Mouse (Mus musculus) C2C12 (cell line): ENCODE measurements at regions not wholly inside any gene's neighbourhood (a gene's known extent, or its start where the extent isn't known, plus 50 kb on each side); places are given as distances from the start of the nearest gene placed in this dataset.

Experiments used
- H3K27me3 ChIP-seq: one replicate; pipeline ENCODE4 v1.6.1; 2011; ENCODE audit not compliant: control insufficient read depth, insufficient read depth, insufficient read length
- H3K36me3 ChIP-seq: one replicate; pipeline ENCODE4 v1.6.1; 2011; ENCODE audit not compliant: control insufficient read depth, insufficient read depth
- H3K4me3 ChIP-seq: one replicate; pipeline ENCODE4 v1.5.1; 2011; ENCODE audit warnings: mild to moderate bottlenecking, control low read depth; ENCODE audit not compliant: poor library complexity, insufficient read depth, severe bottlenecking
- H3K79me2 ChIP-seq: one replicate; pipeline ENCODE4 v1.6.1; 2011; ENCODE audit not compliant: control insufficient read depth, insufficient read depth
- H3K79me3 ChIP-seq: one replicate; pipeline ENCODE4 v1.6.1; 2011; ENCODE audit warnings: low read depth, control low read depth
- H3ac ChIP-seq: one replicate; pipeline ENCODE3; 2011; ENCODE audit warnings: low read depth; ENCODE audit not compliant: control insufficient read depth, insufficient read length
- CEBPB ChIP-seq: IDR thresholded peaks from one replicate; pipeline ENCODE4 v1.6.1; 2011; ENCODE audit warnings: low read depth, mild to moderate bottlenecking, control low read depth, moderate library complexity
- CTCF ChIP-seq: IDR thresholded peaks from one replicate; pipeline ENCODE4 v1.5.1; 2011; ENCODE audit not compliant: control insufficient read depth, insufficient read depth, insufficient read length
- FOSL1 ChIP-seq: IDR thresholded peaks from one replicate; pipeline ENCODE4 v1.8.0; 2011; ENCODE audit warnings: mild to moderate bottlenecking, low read length; ENCODE audit not compliant: poor library complexity, insufficient read depth, severe bottlenecking
- MAX ChIP-seq: IDR thresholded peaks from one replicate; pipeline ENCODE4 v1.6.1; 2011; ENCODE audit warnings: mild to moderate bottlenecking, control low read depth
- MYOD1 ChIP-seq: IDR thresholded peaks from one replicate; pipeline ENCODE4 v1.6.1; 2011; ENCODE audit warnings: low read depth; ENCODE audit not compliant: control insufficient read depth, insufficient read length
- MYOG ChIP-seq: IDR thresholded peaks from one replicate; pipeline ENCODE4 v1.6.1; 2011; ENCODE audit not compliant: control insufficient read depth, insufficient read length; ENCODE audit errors: extremely low read depth
- USF1 ChIP-seq: IDR thresholded peaks from one replicate; pipeline ENCODE4 v1.6.1; 2011; ENCODE audit warnings: low read depth, mild to moderate bottlenecking, control low read depth, moderate library complexity

DNA sequence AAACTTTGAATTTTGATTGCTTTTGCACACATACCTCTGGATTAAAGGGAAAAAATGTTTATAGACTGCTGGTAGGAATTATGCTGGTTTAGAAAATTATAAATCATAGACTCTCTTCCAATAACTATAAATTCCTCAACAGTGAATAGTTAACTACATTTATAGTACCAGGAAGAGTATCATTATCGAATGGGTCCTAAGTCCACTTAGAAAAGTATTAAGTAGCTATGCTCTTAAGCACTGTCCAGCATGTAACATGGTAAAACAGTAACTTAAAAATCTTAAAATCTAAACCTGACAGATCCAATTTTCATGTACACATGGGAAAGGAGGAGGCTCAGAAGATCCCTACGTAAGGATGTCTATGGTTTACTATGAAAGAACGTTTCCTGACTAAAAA, 609.2 kb upstream of the Rag2 start:
- H3K27me3 ChIP-seq: no peaks in the 10 kb centered on the region
- H3K79me3 ChIP-seq: no peaks in the 10 kb centered on the region
- no peaks in the 10 kb centered on the region for H3K36me3 ChIP-seq
- no peak overlapping the region for H3K4me3 ChIP-seq
- no peak for TF ChIP-seq MYOD1
- TF ChIP-seq FOSL1: no peak
- TF ChIP-seq MAX: no peak
- TF ChIP-seq CTCF: no peak
- TF ChIP-seq USF1: no peak
- no peak for TF ChIP-seq CEBPB
- no peak for TF ChIP-seq MYOG
- no peaks in the 10 kb centered on the region for H3K79me2 ChIP-seq
- no peak overlapping the region for H3ac ChIP-seq

DNA sequence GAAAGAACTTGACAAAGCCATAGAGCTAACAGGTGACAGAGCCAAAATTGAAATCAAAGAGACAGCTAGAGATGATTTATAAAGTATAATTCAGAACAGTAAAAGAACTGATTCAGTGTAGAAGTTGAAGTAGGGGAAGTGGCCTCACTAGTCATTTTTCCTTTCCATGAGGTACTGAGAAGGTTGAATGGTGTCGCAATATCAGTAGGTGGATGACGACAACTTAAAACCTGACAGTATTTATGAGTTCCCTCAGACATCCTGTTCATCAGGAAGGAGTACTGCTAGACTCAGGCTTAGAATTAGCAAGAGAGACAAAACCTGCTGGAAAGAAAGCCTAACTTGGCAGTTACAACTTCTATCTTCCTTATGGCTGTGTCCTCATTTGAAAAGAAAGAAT, 605.1 kb upstream of the Rag2 start:
- no peak for TF ChIP-seq USF1
- peak; percentile 64 for TF ChIP-seq CEBPB
- Histone ChIP-seq H3K79me3 (no peaks in the 10 kb centered on the region), H3ac (no peak overlapping the region), H3K4me3 (no peak overlapping the region), H3K79me2 (no peaks in the 10 kb centered on the region), H3K36me3 (no peaks in the 10 kb centered on the region), H3K27me3 (no peaks in the 10 kb centered on the region)

DNA sequence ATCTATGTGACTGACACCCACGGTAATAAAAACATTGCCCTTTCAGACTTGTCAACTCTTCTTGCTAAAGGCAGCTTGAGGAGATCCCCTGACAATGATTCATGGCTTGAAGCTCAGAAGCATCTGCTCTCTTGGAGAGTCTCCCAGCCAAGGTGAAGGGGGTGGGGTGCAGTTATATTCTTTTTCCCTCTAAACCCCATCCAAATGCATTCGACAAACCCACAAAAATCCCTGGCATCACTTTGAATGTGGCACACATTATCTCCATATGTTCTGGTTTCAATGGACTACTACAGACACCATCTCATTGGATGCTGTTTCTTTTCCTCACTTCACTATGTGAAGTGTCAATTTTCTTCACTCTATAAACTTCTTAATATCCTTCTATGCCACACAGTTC, 603.0 kb upstream of the Rag2 start:
- H3ac ChIP-seq: no peak overlapping the region
- TF ChIP-seq FOSL1 (no peak), CTCF (no peak), CEBPB (no peak), MAX (no peak), USF1 (no peak), MYOD1 (no peak), MYOG (no peak)
- H3K4me3 ChIP-seq: no peak overlapping the region
- no peaks in the 10 kb centered on the region for H3K79me3 ChIP-seq
- H3K79me2 ChIP-seq: no peaks in the 10 kb centered on the region
- no peaks in the 10 kb centered on the region for H3K27me3 ChIP-seq
- no peaks in the 10 kb centered on the region for H3K36me3 ChIP-seq

DNA sequence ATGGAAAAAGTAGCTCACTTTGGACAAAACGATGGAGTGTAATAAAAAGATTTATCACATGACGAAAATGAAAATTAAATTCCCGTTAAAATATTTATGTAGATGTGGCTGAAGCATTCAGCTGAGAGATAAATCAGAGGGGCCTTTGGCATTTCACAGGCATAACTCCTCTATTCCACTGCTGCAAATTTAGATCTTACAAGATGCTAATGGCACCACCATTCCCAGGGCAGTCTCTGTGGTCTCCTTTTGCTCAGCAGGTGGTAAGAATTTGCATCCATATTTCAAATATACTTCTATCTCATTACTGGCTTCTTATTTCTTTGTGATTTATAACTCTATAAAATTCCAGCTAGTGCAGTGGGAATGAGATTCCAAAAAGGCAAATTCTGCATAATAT, 581.5 kb upstream of the Rag2 start:
- Histone ChIP-seq H3K4me3 (no peak overlapping the region), H3ac (no peak overlapping the region)

DNA sequence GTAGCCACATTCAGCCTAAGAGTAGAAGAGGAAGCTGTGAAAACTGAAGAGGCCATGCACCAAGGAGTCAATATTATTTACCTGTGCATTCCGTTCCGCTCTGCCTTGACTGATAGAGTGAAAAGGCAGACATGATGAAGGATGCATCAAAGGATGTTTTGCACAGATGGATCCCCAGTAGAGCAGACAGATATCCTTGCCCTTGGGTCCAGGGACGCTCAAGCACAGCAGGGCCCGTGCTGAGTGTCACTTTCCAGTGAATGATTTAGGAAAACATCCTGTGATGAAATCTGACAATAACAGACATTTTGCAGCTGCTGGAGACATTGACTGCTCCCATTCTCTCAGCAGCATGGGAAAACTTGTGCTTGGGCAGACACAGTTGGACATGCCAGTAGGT, 561.6 kb upstream of the Rag2 start:
- Histone ChIP-seq H3K79me3 (no peaks in the 10 kb centered on the region), H3K27me3 (no peaks in the 10 kb centered on the region), H3ac (no peak overlapping the region), H3K79me2 (no peaks in the 10 kb centered on the region), H3K36me3 (no peaks in the 10 kb centered on the region), H3K4me3 (no peak overlapping the region)
- TF ChIP-seq CTCF (no peak), MAX (no peak), MYOG (no peak), MYOD1 (no peak), FOSL1 (no peak), USF1 (no peak), CEBPB (no peak)

More for the DNA sequence above, 581.5 kb upstream of the Rag2 start:
- no peaks in the 10 kb centered on the region for H3K79me3 ChIP-seq
- H3K79me2 ChIP-seq: no peaks in the 10 kb centered on the region
- no peaks in the 10 kb centered on the region for H3K36me3 ChIP-seq
- no peak for TF ChIP-seq MYOD1
- no peak for TF ChIP-seq USF1
- TF ChIP-seq CTCF: no peak
- TF ChIP-seq FOSL1: no peak
- no peak for TF ChIP-seq MAX
- no peak for TF ChIP-seq CEBPB
- no peak for TF ChIP-seq MYOG
- no peaks in the 10 kb centered on the region for H3K27me3 ChIP-seq

DNA sequence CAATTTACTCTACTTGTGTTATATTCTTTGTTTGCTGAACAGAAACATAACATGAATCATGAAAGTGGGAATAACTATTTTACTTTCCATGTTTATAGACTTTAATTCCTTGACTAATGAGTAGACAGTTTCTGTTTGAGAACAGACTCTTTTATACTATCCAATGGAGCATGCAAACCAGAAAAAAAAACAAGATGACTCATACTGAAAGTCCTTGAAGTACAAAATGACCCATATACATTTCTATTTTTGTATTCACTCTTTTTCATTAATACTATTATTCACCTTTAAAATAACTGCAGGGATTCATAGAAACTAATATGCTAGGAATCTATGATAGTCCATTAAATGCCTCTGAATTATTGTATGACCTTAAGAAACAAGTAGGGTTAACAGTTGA, 549.5 kb upstream of the Rag2 start:
- H3K79me2 ChIP-seq: no peaks in the 10 kb centered on the region
- H3K36me3 ChIP-seq: no peaks in the 10 kb centered on the region
- no peak overlapping the region for H3ac ChIP-seq
- no peak for TF ChIP-seq FOSL1
- TF ChIP-seq CEBPB: no peak
- TF ChIP-seq USF1: no peak
- TF ChIP-seq MAX: no peak
- no peak for TF ChIP-seq CTCF
- TF ChIP-seq MYOG: no peak
- TF ChIP-seq MYOD1: no peak
- H3K27me3 ChIP-seq: no peaks in the 10 kb centered on the region
- no peaks in the 10 kb centered on the region for H3K79me3 ChIP-seq
- no peak overlapping the region for H3K4me3 ChIP-seq
